Mouse (Mus musculus) mature B cell (primary cell): ENCODE results near the gene Palld.

ENCODE experiments used
- in situ Hi-C: fragments of 300-500 bp; cut with MboI; formaldehyde crosslinking; loops from 2 replicates; pipeline ENCODE4 v1.14.3; 2019

Palld gene

DNA sequence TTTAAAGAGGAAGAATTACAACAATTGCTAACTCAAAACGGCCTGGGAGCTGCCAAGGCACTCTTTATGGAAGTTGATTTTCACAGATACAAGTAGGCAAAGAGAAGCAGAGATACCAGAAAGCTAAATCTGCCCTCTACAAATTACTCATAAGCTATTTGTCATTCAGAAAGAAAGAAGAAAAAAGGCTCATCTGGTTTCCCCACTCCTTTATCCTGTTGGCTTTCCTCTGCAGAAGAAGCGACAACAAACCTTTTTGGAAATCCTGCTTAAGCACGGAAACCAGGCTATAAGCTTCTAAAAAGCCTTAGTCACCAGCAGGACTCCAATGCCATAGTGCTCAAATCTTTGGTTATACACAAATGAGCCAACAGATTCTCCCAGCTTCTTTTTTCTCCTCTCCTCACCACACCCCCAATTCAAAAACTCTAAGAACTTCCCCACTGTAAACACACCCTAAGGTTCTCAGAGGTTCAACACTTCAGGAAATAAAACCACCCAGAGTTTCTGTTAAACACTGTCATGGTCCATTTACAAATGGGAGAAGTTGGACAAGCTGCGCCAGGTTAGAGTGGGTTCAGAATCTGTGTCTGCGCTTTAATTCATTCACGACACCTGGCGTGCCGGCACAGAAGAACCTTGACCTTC lies 349.6 kb downstream of the Palld start:
- in situ Hi-C loops: no loop called here

- in situ Hi-C loops: no loop called here
These were observed 350.3 kb downstream of the Palld start for GRCm38 (mm10) chr8:61552221-61552620.

- in situ Hi-C loops: no loop called here
These were observed 352.3 kb downstream of the Palld start for GRCm38 (mm10) chr8:61550006-61550748.

DNA sequence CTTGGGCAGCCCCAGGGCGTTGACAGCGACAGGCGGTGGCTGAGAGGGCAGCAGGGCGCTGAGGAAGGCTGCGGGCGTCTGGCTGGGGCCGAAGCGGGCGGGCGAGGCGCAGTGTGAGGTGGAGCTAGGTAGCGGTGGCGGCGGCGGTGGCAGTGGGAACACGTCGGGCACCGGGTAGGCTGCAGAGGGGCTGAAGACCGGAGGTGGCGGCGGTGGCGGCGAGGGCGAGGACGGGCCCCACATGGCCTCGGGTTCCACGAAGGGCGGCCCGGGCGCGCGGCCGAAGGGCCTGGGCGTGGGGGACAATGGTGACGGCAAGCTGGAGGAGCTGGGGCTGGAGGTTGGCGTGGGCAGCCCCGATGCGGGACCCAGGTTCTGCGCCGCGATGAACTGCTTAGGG lies 352.9 kb downstream of the Palld start:
- in situ Hi-C loops: no loop called here

- in situ Hi-C loops: no loop called here
These were observed 362.5 kb downstream of the Palld start for GRCm38 (mm10) chr8:61539828-61540500.

GRCm38 (mm10) chr8:61537471-61537870 lies 365.0 kb downstream of the Palld start:
- in situ Hi-C loops: no loop called here

DNA sequence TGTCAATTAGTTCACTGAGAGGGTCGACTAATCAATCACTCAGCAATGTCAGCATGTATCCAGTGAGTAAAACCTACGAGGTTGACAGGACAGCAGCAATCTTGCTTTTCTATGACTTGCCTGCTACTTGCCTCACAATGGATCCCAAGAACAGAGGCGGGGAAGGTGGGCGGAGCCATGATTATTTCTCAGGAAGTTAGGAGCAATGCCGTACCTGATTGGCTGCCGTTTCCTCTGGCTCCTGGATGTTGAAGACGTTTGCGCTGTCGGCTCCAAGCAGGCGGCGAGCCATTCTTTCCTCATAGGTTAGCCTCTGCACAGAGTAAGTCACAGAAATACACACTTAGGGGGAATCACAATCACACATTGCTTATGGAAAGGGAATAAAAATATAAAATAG lies 367.0 kb downstream of the Palld start:
- in situ Hi-C loops: no loop called here

DNA sequence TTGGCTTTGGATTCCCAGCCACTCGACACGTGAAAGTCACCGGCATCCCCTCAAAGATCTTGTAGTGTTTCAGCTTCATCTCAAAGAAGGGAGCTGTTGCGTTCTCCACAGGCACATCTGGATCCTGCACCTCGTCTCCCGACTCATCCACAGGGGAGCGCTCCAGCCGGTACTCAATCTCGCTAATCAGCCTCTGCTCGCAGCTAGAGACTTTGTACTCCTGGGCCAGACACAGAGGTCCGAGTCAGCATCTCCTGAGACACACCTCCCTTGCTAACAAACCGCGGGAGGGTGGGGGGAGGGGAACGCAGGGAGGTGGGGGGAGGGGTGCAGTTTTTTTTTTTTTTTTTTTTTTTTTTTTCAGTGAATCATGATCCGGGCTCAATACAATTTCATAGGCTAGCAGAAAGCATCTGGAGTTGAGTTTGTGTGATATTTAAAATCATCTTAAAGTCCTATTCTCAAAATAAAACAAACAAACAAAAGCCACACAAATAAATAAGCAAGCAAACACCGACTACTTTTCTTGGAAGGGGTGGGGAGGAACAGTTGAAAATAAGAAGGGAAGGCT lies 369.0 kb downstream of the Palld start:
- in situ Hi-C loops: no loop called here

GRCm38 (mm10) chr8:61532831-61533230 lies 369.7 kb downstream of the Palld start:
- in situ Hi-C loops: no loop called here

DNA sequence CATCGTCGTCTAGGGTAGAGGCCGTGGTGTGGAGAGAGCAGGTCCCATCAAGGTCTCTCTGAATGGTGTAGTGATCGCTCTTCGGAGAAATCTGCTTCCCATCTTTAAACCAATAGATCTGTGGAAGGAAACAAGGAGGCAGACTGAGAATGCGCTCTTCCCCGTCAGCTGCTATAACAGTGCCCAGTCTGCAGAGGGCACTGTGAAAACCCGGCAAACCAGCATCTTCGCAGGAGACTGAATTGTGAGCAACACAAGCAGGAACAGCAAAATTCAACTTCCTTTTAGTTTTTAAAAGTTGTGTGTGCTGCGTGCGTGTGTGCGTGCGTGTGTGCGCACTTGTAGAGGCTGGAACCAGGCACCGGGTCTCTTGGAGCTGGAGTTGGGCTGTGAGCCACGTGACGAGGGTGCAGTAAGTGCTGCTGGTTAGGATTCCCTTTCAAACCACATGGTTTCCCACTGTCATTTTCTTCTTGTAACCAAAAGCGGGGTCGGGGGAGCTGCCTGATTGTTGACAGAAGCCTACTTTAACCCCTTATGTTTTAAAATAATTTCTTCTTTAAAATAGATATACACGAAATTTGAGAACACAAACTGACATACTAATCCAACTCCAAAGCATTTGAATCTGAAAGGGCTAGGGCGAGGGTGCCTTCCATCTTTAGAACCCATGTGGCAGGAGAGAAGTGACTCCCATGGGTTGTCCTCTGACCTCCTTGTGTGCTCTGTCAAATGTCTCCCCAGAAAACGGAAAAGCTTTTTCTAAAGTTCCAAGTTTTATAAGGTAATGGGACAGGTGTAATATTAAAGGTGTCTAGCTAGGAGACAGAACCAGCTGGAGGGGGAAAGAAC lies 370.3 kb downstream of the Palld start:
- in situ Hi-C loops: no loop called here

DNA sequence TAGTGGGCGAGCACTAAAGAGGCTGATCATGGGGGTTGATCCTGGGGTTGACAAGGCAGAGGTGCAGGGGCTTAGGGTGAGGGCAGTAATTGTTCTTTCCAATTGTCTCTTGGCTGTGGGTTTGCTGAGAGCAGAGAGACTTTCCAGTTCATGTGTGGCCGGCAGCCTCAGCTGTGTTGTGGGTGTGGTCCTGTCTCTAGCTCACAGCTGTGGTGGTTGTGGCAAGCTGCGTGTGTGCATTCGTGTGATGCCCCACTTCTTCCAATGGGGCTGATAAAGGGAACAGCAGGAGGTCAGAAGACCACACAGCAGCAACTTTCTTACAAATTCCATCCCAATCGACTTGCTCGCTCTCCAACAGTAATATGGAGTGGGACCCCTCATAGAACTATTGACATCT lies 373.8 kb downstream of the Palld start:
- in situ Hi-C loops: no loop called here

GRCm38 (mm10) chr8:61528197-61528596 lies 374.3 kb downstream of the Palld start:
- in situ Hi-C loops: no loop called here

DNA sequence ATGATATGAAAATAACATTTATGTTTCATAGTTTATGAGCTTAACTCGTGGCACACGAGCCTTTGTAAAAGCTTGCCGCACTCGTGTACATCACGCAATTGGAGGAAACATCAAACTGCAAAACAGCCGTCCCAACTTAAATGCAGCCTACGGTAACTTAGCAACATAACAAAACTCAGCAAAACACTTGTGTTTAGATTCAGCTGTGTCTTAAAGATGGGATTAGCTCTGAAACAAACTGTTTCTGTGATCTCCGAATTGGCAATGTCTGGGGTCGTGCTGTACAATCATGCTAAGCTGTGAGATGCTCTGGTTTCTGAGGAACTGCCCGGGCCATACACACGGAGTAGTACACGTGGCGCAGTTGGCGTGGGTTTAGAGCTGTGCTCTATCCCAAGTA lies 375.5 kb downstream of the Palld start:
- in situ Hi-C loops: no loop called here

GRCm38 (mm10) chr8:61522132-61522531 lies 380.4 kb downstream of the Palld start:
- in situ Hi-C loops: no loop called here

DNA sequence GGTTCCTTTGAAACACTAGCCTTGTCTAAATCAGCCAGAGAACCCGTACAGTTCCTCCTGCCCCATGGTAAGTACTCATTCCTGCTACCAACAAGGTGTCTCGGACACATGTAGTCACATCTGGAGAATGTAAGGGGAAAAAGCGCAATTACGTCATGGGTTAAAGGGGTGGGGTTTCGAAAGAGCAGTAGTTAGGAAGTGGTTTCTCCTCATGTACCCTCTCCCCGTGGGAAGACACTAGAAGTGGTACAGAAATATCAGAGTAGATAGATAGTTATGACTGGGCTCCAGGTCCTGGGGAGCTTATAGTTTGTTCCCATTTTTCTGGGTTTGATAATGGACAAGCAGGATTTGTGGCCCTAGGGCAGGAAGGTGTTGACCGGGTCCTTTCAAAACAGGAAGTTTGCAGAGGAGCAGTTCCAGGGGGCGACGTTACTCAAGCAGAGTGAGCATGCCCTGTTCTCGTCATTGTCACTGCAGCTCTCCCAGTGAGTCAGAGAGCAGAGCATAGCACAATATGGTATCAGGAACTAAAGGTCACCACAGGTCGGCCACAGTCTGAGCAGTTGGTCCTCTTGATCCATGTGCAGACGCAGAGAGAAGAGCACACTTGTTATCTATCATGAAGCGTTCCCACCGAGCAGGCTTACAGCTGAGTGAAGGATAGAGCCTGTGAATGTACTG lies 384.8 kb downstream of the Palld start:
- in situ Hi-C loops: no loop called here

DNA sequence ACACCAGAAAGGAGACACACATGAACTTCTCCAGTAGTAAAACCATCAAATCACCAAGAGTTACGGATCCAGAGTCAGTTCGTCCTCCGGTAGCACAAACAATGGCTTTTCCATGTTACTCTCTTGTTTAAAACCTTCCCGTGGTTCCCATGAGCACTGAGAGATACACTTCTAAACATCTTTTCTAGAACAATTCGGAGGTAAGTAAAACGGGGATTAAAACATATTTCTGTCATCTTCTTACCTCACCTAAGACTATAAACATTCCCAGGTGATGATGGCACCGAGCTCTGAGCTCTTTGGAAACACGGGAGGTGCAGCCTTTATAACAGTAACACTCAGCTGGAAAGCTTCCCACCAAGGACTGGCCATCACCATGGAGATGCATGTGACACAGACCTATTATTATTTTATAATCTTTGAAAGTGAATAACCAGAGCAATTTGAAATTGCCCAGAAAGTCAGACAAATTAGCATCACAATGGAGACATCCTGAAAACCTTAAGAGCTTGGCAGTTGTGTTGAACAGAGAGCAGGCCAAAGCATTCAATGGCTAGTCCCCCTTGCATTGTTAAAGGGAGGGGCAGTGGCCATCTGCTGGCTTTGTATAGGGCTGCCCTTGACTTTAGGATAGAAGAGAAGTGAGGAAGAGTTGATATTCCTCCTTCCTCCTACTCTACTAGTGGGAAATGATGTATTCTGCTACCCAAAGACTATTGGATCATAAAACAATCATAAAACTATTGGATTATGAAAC lies 385.6 kb downstream of the Palld start:
- in situ Hi-C loops: no loop called here

GRCm38 (mm10) chr8:61515931-61516744 lies 386.4 kb downstream of the Palld start:
- in situ Hi-C loops: no loop called here

GRCm38 (mm10) chr8:61515110-61515930 lies 387.2 kb downstream of the Palld start:
- in situ Hi-C loops: no loop called here

GRCm38 (mm10) chr8:61502277-61502676 lies 400.2 kb downstream of the Palld start:
- in situ Hi-C loops: no loop called here
